Mouse (Mus musculus) small intestine, adult 2 months (tissue): ENCODE results near the gene Clec10a.

Experiments
- CTCF ChIP-seq: fragments of 200-500 bp; IDR thresholded peaks from 2 replicates; pipeline ENCODE4 v1.5.1; 2012; ENCODE audit warnings: low read depth, mild to moderate bottlenecking, control low read depth, inconsistent platforms, low read length, moderate library complexity, mixed read lengths; ENCODE audit not compliant: insufficient replicate concordance, insufficient read length; ENCODE audit errors: extremely low read depth
- POLR2A ChIP-seq: fragments of 200-500 bp; IDR thresholded peaks from 2 replicates; pipeline ENCODE4 v1.6.1; 2012; ENCODE audit warnings: low read depth, mild to moderate bottlenecking, control low read depth, inconsistent platforms, low read length, moderate library complexity

DNA sequence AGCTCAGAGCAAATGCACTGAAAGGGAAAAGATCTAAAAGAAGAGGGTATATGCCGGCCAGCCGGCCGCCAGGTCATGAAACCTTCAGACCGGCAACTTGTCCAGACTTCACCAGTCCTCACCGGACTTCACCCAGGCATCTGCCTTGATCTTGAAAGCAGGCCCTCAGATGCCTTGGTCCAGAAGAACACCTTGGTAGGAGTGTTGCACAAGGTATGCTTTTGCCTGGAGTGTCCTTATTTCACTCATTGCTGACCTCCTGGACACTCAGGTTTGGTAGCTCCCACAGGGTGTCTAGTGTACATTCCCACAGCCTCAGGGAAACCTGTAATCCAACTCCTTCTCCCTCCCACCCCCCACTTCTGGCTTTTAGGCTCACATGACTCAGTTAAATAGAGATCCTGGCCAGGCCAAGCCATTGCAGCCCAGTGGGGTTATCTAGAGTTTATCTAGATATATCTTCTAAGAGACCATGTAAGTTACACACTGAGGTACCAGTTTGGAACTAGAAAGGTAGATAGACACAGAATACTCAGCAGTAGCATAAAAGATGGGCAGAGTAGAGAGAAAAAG is 44.1 kb downstream of the Clec10a start:
- TF ChIP-seq CTCF (no peak), POLR2A (no peak)
